Mouse (Mus musculus): ENCODE results near the gene Nfasc.
A peak's percentile ranks its signal among the peaks of the same experiment; 100 is the strongest.

The Nfasc gene

DNA sequence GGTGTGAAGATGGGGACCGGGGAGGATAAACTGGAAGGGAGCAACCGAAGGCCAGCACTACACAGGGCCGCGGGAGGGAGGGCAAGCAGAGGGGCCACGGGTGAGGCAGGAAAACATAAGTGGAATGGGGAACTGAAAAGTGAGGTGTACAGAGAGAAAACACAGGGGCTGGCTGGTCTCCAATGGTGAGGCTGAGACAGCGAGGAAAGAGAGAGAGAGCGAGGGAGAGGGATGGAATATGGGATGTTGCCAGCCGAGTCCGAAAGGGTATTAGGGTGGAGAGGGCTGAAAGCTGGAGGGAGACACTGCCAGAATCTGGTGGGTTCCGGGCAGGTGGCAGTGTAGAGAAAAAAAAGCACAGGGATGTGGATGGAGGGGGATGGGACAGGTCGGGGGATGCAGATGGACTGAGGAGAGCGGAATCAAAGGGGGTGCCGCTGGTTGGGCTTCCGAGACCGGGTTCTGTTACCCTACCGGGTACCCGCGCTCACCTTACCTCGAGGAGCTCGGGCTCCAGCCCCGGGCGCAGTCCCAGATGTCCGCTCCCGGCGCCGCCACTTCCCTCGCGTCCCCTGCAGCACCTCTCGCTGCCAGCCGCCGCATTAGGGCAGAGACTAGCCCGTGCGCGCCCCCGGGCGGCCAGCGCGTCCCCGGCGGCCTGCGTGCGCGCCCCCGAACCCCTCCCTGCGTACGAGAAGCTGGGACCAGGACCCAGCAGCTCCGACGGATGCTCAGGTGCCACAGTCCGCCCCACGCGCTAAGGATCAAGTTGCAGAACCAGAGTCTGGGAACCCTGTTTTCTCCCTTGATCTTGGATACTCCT is at the start of gene Nfasc:
Nfasc (minus strand) TSS at position 623 of the 823 bp plus-strand sequence.
- DNase-seq (ENCODE audit: low spot score in 2 of 2), result peak; percentile 86 to 94

DNA sequence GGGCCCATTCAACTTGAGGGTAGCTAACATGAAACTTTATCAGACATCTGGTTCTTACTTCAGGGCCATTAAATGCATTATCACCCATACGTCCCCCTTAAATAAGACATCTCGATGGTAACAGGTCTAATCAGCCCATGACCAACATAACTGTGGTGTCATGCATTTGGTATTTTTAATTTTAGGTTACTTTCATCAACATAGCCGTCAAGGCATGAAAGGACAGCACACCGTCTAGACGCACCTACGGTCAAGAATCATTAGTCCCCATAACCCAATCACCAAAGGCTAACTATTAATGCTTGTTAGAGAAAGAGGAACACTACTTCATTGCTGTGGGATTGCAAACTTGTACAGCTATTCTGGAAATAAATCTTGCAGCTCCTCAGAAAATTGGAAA is 49.5 kb upstream of the Nfasc start:
- DNase-seq (ENCODE audit: low spot score in 2 of 2), result no peak

GRCm38 (mm10) chr1:132786866-132787265 is 45.3 kb upstream of the Nfasc start:
- no peak for DNase-seq (ENCODE audit: low spot score in 2 of 2)

DNA sequence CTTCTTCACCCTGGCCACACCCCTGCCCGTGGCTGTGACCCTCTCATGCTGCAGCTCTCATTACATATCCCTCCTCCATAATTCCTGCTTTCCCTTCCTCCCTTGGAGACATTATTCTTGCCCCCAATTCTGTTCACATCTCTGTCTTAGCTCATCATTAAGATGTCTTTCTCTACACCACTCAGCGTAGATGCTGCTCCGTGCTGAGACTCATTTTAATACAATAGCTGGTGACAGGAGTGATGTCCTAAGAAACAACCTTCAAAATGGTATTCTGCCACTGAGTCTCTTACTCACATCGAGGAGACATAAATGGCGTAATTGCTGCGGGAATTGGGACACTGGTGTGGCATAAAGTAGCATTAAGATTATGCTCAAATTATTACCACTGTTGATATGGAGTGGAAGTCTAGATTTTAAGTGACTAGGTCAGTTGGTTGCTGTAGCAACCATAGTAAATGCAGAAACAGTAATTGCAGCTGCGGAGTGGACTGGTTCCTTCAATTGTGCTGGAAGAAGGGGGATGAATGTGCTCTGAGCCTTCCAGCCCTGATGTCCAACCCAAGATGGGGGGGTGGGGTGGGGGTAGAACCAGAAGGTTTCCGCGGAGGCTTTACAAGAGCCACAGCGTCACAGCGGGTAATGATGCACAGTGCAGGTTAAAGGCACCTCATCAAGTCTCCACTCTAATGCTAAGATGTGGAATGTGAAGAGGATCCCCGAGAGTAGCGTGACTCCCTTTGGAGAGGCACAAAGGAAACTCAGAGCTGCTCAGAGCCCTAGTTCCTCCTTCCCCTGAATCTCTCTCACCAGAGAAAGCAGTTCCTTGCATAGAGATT is 40.2 kb upstream of the Nfasc start:
- DNase-seq (ENCODE audit: low spot score in 2 of 2), result no peak

DNA sequence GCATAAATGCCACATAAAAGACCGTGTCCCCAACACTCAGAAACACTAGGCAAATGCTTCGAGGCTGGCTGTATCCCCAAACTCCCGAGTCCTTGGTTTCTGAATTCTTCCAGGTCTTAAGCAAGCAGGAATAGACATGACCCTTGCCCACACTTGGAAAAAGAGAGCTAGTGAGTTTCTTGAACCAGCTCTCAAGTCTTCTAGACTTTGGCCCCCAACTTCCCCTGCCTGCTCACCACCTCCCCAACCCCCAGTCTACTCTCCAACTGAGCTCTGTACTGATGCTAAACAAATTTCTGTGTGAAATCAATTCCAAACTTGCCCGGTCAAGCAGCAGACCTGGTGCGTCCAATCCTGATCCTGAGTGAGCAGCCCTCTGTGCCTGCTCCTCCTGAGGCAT is 39.4 kb upstream of the Nfasc start:
- DNase-seq (ENCODE audit: low spot score in 2 of 2), result no peak

DNA sequence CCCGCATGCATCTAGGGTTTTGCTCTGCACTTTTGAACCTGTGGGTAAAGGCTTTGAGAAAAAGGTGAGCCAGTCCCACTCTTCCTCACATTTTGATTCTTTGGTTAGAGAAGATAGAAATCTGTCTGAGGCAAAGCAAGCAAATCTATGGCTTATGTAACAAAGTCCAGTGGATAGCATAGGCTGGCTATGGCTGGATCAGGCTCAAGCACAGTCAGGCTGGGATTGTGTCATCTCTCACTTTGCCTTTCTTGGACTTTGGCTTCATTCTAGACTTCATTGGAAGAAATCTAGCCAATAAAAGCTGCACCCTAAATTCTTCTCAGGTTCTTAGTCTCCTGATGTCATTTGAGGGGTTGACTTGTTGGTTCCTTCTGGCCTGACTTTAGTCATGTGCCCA is 38.7 kb upstream of the Nfasc start:
- peak; percentile 21 to 22 for DNase-seq (ENCODE audit: low spot score in 2 of 2)

DNA sequence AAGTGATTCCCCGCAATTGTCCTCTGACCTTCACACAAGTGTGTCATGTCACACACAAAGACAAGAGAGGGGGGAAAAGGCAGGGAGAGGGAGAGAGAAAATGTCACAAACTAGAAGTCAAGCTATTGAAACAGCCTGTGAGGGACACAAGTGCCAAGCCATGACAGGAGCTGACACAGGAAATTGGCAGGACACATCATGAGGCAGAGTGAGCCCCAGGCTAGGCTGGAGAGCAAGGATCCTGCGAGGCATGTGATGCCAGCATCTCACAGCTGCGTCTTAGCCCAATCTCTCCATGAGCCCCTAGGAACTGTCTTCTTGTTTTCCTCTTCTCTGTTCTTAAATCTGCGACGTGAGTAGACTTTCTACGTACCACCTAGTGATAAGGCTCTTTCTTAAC is 33.4 kb upstream of the Nfasc start:
- DNase-seq (ENCODE audit: low spot score in 2 of 2), result no peak

- DNase-seq (ENCODE audit: low spot score in 2 of 2), result no peak
Measured at GRCm38 (mm10) chr1:132771377-132771776, 29.8 kb upstream of the Nfasc start.

GRCm38 (mm10) chr1:132769559-132769958 is 28.0 kb upstream of the Nfasc start:
- no peak for DNase-seq (ENCODE audit: low spot score in 2 of 2)

DNA sequence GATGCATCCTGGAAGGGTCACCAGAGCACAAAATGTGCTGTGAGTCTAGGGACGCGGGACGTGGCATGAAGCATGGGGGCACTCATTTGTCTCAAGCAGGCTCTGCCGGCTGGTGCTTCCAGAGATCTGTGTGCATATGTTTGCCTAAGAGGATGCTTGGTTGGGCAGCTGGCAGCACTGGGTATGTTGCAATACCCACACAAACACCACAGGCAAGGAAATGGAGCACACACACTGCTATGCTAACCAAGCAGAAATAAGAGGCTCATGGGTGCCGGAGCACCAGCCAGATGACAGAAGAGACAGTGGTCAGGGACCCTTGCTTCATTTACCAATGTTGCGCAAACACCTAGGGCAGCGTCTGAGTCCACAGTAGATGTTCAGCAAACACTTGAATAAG is 25.8 kb upstream of the Nfasc start:
- DNase-seq (ENCODE audit: low spot score in 2 of 2), result no peak

GRCm38 (mm10) chr1:132765887-132766651 is 24.5 kb upstream of the Nfasc start:
- DNase-seq (ENCODE audit: low spot score in 2 of 2), result peak in 1 of 2 experiments; percentile 28

- DNase-seq (ENCODE audit: low spot score in 2 of 2), result no peak
Measured at GRCm38 (mm10) chr1:132765222-132765621, 23.6 kb upstream of the Nfasc start.

DNA sequence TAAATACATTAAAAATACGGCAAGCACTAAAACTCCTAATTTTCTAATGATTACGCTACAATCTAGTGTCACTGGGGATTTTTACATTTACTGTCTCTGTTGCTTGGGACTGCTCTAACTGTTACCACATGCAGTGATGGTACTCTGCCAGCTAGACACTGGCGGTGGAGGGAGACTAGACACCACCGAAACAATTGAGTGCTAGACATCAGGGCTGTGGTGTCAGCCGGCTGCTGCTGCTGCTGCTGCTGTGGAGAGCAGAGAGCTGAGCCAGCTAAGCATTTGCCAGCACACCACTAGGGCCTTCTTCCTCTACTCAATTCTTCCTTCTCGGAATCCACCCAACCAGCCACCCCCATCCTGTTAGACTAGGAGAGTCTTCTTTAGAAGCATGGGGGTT is 17.8 kb upstream of the Nfasc start:
- DNase-seq (ENCODE audit: low spot score in 2 of 2), result no peak

- peak; percentile 80 to 86 for DNase-seq (ENCODE audit: low spot score in 2 of 2)
Measured at GRCm38 (mm10) chr1:132758656-132759370, 17.2 kb upstream of the Nfasc start.

DNA sequence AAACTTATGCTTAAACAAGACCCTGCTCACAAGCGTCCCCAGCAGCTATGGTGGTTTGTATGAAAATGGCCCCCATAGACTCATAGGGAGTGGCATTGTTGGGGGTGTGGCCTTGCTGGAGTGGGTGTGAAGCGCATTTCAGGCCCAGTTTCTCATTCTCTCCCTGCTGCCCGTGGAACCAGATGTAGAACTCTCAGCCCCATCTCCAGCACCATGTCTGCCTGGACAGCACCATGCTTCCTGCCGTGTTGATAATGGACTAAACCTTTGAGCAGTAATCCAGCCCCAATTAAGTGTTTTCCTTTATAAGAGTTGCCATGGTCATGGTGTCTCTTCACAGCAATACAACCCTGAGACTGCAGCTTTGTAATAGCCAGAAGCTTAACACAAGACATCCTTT is 13.6 kb upstream of the Nfasc start:
- DNase-seq (ENCODE audit: low spot score in 2 of 2), result no peak

GRCm38 (mm10) chr1:132749217-132749884 is 7.8 kb upstream of the Nfasc start:
- no peak for DNase-seq (ENCODE audit: low spot score in 2 of 2)

DNA sequence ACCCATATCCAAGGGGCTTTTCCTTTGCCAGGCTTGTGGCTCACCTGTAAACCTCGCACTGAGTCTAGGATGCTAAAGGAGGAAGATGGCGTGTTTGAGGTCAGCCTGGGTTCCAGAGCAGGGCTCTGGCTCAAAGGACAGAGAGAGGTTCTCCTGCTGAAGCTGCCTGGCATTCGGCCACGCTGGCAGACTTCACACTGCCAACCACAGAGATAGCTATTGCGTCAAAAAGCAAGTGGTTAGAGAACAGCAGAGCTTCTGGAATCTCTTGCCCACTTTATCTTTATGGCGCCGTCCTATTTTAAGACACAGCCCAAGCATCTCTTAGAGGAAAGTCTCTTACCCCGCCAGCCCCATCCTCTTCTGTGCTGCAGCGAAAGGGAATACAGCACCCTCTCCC is 4.7 kb upstream of the Nfasc start:
- DNase-seq (ENCODE audit: low spot score in 2 of 2), result peak in 1 of 2 experiments; percentile 64

DNA sequence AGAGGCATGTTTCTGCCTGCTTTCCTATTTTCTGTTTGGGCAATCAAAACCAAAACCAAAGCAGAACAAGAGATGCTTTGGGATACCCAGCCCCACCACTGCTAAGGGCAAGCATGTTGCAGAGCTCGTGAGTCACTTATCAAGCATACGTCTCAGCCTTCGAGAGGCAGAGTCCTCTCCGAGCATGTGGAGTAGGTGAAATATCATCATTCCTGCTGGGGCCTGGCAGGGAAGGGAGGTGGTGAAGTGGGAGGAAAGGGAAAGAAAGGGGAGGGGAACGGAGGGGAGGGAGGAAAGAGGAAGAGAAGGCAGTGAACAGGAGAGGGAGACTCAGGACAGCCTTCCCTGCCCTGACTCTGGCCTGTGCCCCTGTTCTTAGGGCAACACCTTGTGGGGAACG is 4.0 kb upstream of the Nfasc start:
- no peak for DNase-seq (ENCODE audit: low spot score in 2 of 2)

DNA sequence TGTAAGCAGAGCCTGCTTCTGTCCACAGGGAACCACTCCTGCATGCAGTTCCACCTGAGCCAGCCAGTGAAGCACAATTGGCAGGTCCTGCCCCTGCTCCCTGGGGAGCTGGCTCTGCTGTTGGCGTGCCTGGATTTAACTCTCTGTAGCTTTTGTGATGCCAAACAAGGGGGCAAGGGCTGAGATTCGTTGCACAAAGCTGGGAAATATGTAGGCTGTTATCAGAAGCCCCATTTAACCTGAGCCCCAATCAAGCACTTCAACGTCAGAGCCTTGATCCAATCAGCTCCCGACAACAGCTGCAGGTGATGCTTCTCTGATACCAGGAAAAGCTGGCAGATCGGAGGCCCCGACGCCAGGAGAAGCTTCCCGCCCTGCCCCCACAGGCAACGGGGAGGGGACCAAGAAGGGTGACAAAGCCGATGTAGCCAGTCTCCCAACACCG is 2.5 kb downstream of the Nfasc start:
- peak; percentile 75 to 80 for DNase-seq (ENCODE audit: low spot score in 2 of 2)

- DNase-seq (ENCODE audit: low spot score in 2 of 2), result no peak
Measured at GRCm38 (mm10) chr1:132736171-132736570, 5.4 kb downstream of the Nfasc start.
